ENCODE assay signal across 18 mouse cellular contexts in the genomic region with DNA sequence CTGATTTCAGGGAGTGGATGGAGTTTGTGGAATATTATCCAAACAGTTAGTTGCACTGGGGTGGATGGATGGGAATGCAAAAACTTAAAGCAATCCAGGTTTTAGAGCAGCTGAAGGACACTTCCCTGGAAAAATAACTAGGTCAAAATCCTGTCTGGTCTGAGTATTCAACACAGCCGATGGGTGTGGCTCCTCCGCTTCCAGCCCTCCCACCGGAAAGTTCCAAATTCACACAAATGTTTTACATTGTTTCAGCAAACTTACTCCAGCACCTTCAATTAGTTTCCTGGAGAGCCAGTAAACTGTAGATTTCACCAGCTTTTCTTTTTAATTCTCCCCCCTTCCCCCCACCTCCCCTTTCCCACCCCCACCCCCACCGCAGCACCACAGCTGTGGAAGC. TPM values are rescaled to one million over a fixed set of nuclear protein-coding genes. Genes with fewer than 3 reads are reported as not detected.
DNase-seq lines count a peak whose midpoint lies in the region; ATAC-seq and TF ChIP-seq lines count a peak whose summit lies in the region.
"Had no signal": no experiment of that assay in that cellular context is flagged by ENCODE, and none has a peak within 500 bp of the region (broad histone marks: within the 10 kb centered on the region; RNA-seq: fewer than 3 reads in every experiment).

No protein-coding gene starts in this region.

- intact Hi-C loops in left cerebral cortex, adult 2 months (cut with DNase I), result no loop called here

- H3K4me3 ChIP-seq in heart, embryonic 11.5 days (ENCODE audit: low read depth, low read length), result no peak overlapping the region
- no peak overlapping the region for H3K4me3 ChIP-seq in kidney, embryonic 15.5 days (replicated peaks)
- H3K4me3 ChIP-seq in embryonic facial prominence, embryonic 14.5 days (ENCODE audit: low read depth, low read length), result no peak overlapping the region
- no peak overlapping the region for H3K4me3 ChIP-seq in left cerebral cortex, adult 2 months
- H3K4me3 ChIP-seq: hindbrain, embryonic 15.5 days; intestine, embryonic 15.5 days; midbrain, embryonic 12.5 days had no signal

- TF ChIP-seq CTCF in left cerebral cortex, adult 2 months (IDR thresholded peaks at IDR 0.05), result no peak

- no peaks in the 10 kb centered on the region for H3K36me3 ChIP-seq in heart, embryonic 11.5 days (ENCODE audit: control insufficient read depth, insufficient read depth, low read length)
- H3K36me3 ChIP-seq in kidney, embryonic 15.5 days, result no peaks in the 10 kb centered on the region
- no peaks in the 10 kb centered on the region for H3K36me3 ChIP-seq in embryonic facial prominence, embryonic 14.5 days (ENCODE audit: control insufficient read depth, insufficient read depth, low read length)
- H3K36me3 ChIP-seq: hindbrain, embryonic 15.5 days; intestine, embryonic 15.5 days; midbrain, embryonic 12.5 days had no signal

- H3K27me3 ChIP-seq in heart, embryonic 11.5 days (ENCODE audit: control insufficient read depth, insufficient read depth, low read length), result no peaks in the 10 kb centered on the region
- H3K27me3 ChIP-seq in kidney, embryonic 15.5 days, result no peaks in the 10 kb centered on the region
- no peaks in the 10 kb centered on the region for H3K27me3 ChIP-seq in embryonic facial prominence, embryonic 14.5 days (replicated peaks; ENCODE audit: control insufficient read depth, insufficient read depth, low read length)
- H3K27me3 ChIP-seq: CH12.LX; hindbrain, embryonic 15.5 days; intestine, embryonic 15.5 days; midbrain, embryonic 12.5 days had no signal

- H3K9me3 ChIP-seq in heart, embryonic 11.5 days (replicated peaks; ENCODE audit: control insufficient read depth, low read length), result no peaks in the 10 kb centered on the region
- no peaks in the 10 kb centered on the region for H3K9me3 ChIP-seq in kidney, embryonic 15.5 days (replicated peaks)
- no peaks in the 10 kb centered on the region for H3K9me3 ChIP-seq in embryonic facial prominence, embryonic 14.5 days (ENCODE audit: control insufficient read depth, low read length)
- H3K9me3 ChIP-seq: hindbrain, embryonic 15.5 days; intestine, embryonic 15.5 days; midbrain, embryonic 12.5 days had no signal

- no peak overlapping the region for H3K9ac ChIP-seq in heart, embryonic 11.5 days (ENCODE audit: low read depth, low read length)
- H3K9ac ChIP-seq in kidney, embryonic 15.5 days, result no peak overlapping the region
- no peak overlapping the region for H3K9ac ChIP-seq in embryonic facial prominence, embryonic 14.5 days (ENCODE audit: low read depth, low read length)
- H3K9ac ChIP-seq: hindbrain, embryonic 15.5 days; intestine, embryonic 15.5 days; liver, postnatal 0 days; midbrain, embryonic 12.5 days had no signal

- DNase-seq in heart, adult 18-20 months, result peak; percentile 43 to 54
- DNase-seq in kidney, postnatal 10 days, result peak; percentile 22
- peak; percentile 53 for DNase-seq in ES-CJ7 (ENCODE audit: low read depth, low spot score)
- peak; percentile 57 for DNase-seq in embryonic facial prominence, embryonic 14.5 days (ENCODE audit: low spot score)
- DNase-seq in left cerebral cortex, adult 2 months (ENCODE audit: extremely low spot score in 1 of 2, low spot score in 2 of 2), result no peak
- no peak for DNase-seq in layer of hippocampus, adult 11-12 months (ENCODE audit: low spot score)
- DNase-seq: adrenal gland, adult 2 months; cerebellum, adult 8-10 months; liver, postnatal 0 days; retina, postnatal 1 day; thymus, postnatal 14 days had no signal

- H3K27ac ChIP-seq in heart, embryonic 11.5 days (ENCODE audit: low read depth, low read length), result no peak overlapping the region
- no peak overlapping the region for H3K27ac ChIP-seq in kidney, embryonic 15.5 days
- no peak overlapping the region for H3K27ac ChIP-seq in embryonic facial prominence, embryonic 14.5 days (replicated peaks; ENCODE audit: low read depth, low read length)
- no peak overlapping the region for H3K27ac ChIP-seq in left cerebral cortex, adult 2 months
- H3K27ac ChIP-seq: hindbrain, embryonic 15.5 days; intestine, embryonic 15.5 days; midbrain, embryonic 12.5 days had no signal

- 89% methylated on average over 4 of the region's 4 CpGs for WGBS in heart, embryonic 11.5 days (ENCODE audit: insufficient replicate concordance)
- WGBS in kidney, embryonic 15.5 days, result 78% methylated on average over 4 of the region's 4 CpGs
- 59% methylated on average over 4 of the region's 4 CpGs for WGBS in embryonic facial prominence, embryonic 14.5 days

- peaks cover 12% of the 10 kb centered on the region for H3K4me1 ChIP-seq in heart, embryonic 11.5 days (ENCODE audit: control insufficient read depth, insufficient read depth, low read length)
- 0 out of 2 replicates have a peak, but pooled peaks cover 5% of the 10 kb centered on the region for H3K4me1 ChIP-seq in kidney, embryonic 15.5 days
- peaks cover 4% of the 10 kb centered on the region; the same call in 1 of the 2 replicates for H3K4me1 ChIP-seq in embryonic facial prominence, embryonic 14.5 days (ENCODE audit: control insufficient read depth, insufficient read depth, low read length)
- H3K4me1 ChIP-seq: hindbrain, embryonic 15.5 days; intestine, embryonic 15.5 days; midbrain, embryonic 12.5 days had no signal

- ATAC-seq in heart, embryonic 11.5 days (replicated peaks; ENCODE audit: insufficient number of reproducible peaks, low FRiP score, low TSS enrichment), result no peak
- ATAC-seq in kidney, embryonic 15.5 days (replicated peaks; ENCODE audit: low FRiP score), result no peak
- peak; percentile 15; the same call in 1 of the 2 replicates for ATAC-seq in embryonic facial prominence, embryonic 14.5 days (ENCODE audit: low read depth)
- ATAC-seq: forebrain, embryonic 14.5 days; intestine, embryonic 15.5 days; liver, postnatal 0 days had no signal

- no peak overlapping the region for H3K4me2 ChIP-seq in heart, embryonic 11.5 days
- no peak overlapping the region for H3K4me2 ChIP-seq in kidney, embryonic 15.5 days
- H3K4me2 ChIP-seq in embryonic facial prominence, embryonic 14.5 days (ENCODE audit: low read depth, low read length), result no peak overlapping the region
- H3K4me2 ChIP-seq: hindbrain, embryonic 15.5 days; intestine, embryonic 15.5 days; midbrain, embryonic 12.5 days had no signal

RNA-seq across cellular contexts. Expression of a gene that starts 45.2 kb away (rescaled TPM):
- total RNA-seq in heart, adult 18-20 months (2021), result 10 to 100 TPM in 1 of 2 experiments, 1 to 10 TPM in 1; 9.3 to 10.3 TPM
- 6.2 and 7.7 TPM in 2 replicates for polyA plus RNA-seq in heart, embryonic 11.5 days (2014; fragmentation: Nextera tagmentation; extraction: Ambion mirVana)
- polyA plus RNA-seq in kidney, embryonic 15.5 days (2015; fragmentation: Nextera tagmentation; extraction: Ambion mirVana), result 13.5 and 16.6 TPM in 2 replicates
- polyA plus RNA-seq in embryonic facial prominence, embryonic 14.5 days (2014; fragmentation: Nextera tagmentation; extraction: Ambion mirVana), result 16.0 and 17.5 TPM in 2 replicates
- 10 to 100 TPM in 1 of 2 experiments, 1 to 10 TPM in 1; 7.4 to 10.8 TPM for total RNA-seq in left cerebral cortex, adult 2 months (2021)

Comparison
In these comparisons a context has a peak if more than half of its experiments do, and no peak if none do; other contexts are left out.
1. DNase-seq: peak in heart, adult 18-20 months (2 of 2), kidney, postnatal 10 days (single experiment), ES-CJ7 (single experiment) and embryonic facial prominence, embryonic 14.5 days (single experiment); none in left cerebral cortex, adult 2 months (0 of 2) and layer of hippocampus, adult 11-12 months (single experiment).